ENCODE assay signal across 11 mouse cellular contexts in the genomic region with DNA sequence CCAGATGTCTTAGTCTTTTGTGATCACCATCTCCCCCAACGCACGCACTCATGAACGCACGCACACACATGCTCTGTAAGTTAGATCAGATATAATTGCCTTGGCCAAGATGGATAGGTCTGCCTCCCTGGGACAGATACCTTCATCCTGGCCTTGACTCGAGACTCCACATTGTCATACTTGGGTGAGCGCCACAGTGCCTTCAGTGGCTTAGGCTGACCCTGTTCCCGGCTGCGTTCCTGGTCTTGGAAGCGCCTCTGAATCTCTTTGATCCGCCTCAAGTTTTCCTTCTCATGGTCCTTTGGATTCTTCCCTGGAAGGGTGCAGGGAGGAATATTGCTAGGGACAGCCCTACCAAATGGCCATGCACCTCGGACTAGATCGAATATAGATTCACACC. TPM values are rescaled to one million over a fixed set of nuclear protein-coding genes. Genes with fewer than 3 reads are reported as not detected.
A peak's percentile ranks its signal among the peaks of the same experiment; 100 is the strongest.
DNase-seq lines count a peak whose midpoint lies in the region; ATAC-seq and TF ChIP-seq lines count a peak whose summit lies in the region.
"Had no signal": no experiment of that assay in that cellular context is flagged by ENCODE, and none has a peak within 500 bp of the region (broad histone marks: within the 10 kb centered on the region; RNA-seq: fewer than 3 reads in every experiment).

No protein-coding gene starts in this region.

- peaks cover 9% of the 10 kb centered on the region for H3K4me1 ChIP-seq in forebrain, embryonic 11.5 days (replicated peaks; ENCODE audit: control insufficient read depth, insufficient read depth, low read length)
- peaks cover 5% of the 10 kb centered on the region for H3K4me1 ChIP-seq in forebrain, postnatal 0 days (ENCODE audit: insufficient read depth)
- H3K4me1 ChIP-seq in megakaryocyte, embryonic 14.5 days: peaks cover 70% of the 10 kb centered on the region
- peaks cover 37% of the 10 kb centered on the region for H3K4me1 ChIP-seq in hindbrain, embryonic 10.5 days (replicated peaks)

- 84% methylated on average over 12 of the region's 12 CpGs for WGBS in forebrain, embryonic 11.5 days
- WGBS in forebrain, postnatal 0 days: 77% methylated on average over 12 of the region's 12 CpGs
- 80% methylated on average over 12 of the region's 12 CpGs for WGBS in hindbrain, embryonic 10.5 days

- H3ac ChIP-seq in myocyte (ENCODE audit: control insufficient read depth, insufficient read length): no peak overlapping the region

- peaks cover 6% of the 10 kb centered on the region; the same call in 1 of the 2 replicates for H3K36me3 ChIP-seq in forebrain, embryonic 11.5 days (ENCODE audit: control insufficient read depth, insufficient read depth, low read length)
- H3K36me3 ChIP-seq in forebrain, postnatal 0 days (ENCODE audit: insufficient read depth): peaks cover 12% of the 10 kb centered on the region
- H3K36me3 ChIP-seq in megakaryocyte, embryonic 14.5 days (replicated peaks; ENCODE audit: low read length): peaks cover 31% of the 10 kb centered on the region
- H3K36me3 ChIP-seq in hindbrain, embryonic 10.5 days: peaks cover 34% of the 10 kb centered on the region
- no peaks in the 10 kb centered on the region for H3K36me3 ChIP-seq in myocyte (ENCODE audit: control insufficient read depth, insufficient read depth)

- H3K4me3 ChIP-seq in forebrain, embryonic 11.5 days (ENCODE audit: low read depth, low read length): peak overlapping the region; percentile 70
- H3K4me3 ChIP-seq in forebrain, postnatal 0 days (ENCODE audit: low read depth, low read length): no peak overlapping the region
- H3K4me3 ChIP-seq in megakaryocyte, embryonic 14.5 days (replicated peaks): peak overlapping the region; percentile 73
- peak overlapping the region; percentile 86 for H3K4me3 ChIP-seq in hindbrain, embryonic 10.5 days
- peak overlapping the region; percentile 54 for H3K4me3 ChIP-seq in myocyte

- DNase-seq in forebrain, embryonic 11.5 days (ENCODE audit: low spot score): no peak
- no peak for DNase-seq in forebrain, postnatal 0 days
- no peak for DNase-seq in hindbrain, embryonic 10.5 days (ENCODE audit: low spot score)
- DNase-seq in Muller cell, postnatal 12 days (ENCODE audit: inconsistent ontology term): no peak
- DNase-seq in urinary bladder, postnatal 14 days (ENCODE audit: low spot score): no peak
- DNase-seq: kidney, postnatal 14 days had no signal

- peak overlapping the region; percentile 85 for H3K4me2 ChIP-seq in forebrain, embryonic 11.5 days (ENCODE audit: low read depth, low read length, severe bottlenecking)
- no peak overlapping the region for H3K4me2 ChIP-seq in forebrain, postnatal 0 days (ENCODE audit: low read depth)
- H3K4me2 ChIP-seq in myocyte (ENCODE audit: low read depth): peak overlapping the region; percentile 81

- TF ChIP-seq POLR2A in myocyte (IDR thresholded peaks at IDR 0.05; ENCODE audit: insufficient read length, low read depth): no peak

- ATAC-seq in forebrain, embryonic 11.5 days (replicated peaks; ENCODE audit: low FRiP score): no peak
- no peak for ATAC-seq in forebrain, postnatal 0 days
- ATAC-seq in megakaryocyte, adult 5-6 weeks (ENCODE audit: poor library complexity, severe bottlenecking): no peak

- TF ChIP-seq CTCF in forebrain, postnatal 0 days (IDR thresholded peaks at IDR 0.05; ENCODE audit: low read depth): no peak

- no peak overlapping the region for H3K27ac ChIP-seq in forebrain, embryonic 11.5 days (ENCODE audit: low read depth, low read length)
- H3K27ac ChIP-seq in forebrain, postnatal 0 days (ENCODE audit: low read depth, low read length): no peak overlapping the region
- peak overlapping the region; percentile 94; the same call in 1 of the 2 replicates for H3K27ac ChIP-seq in hindbrain, embryonic 10.5 days
- H3K27ac ChIP-seq: liver, embryonic 14.5 days had no signal

- peaks cover 8% of the 10 kb centered on the region for H3K79me2 ChIP-seq in myocyte (ENCODE audit: control insufficient read depth, insufficient read depth)

- H3K9ac ChIP-seq in forebrain, embryonic 11.5 days (ENCODE audit: low read length): peak overlapping the region; percentile 79; the same call in 1 of the 2 replicates
- H3K9ac ChIP-seq in forebrain, postnatal 0 days: no peak overlapping the region
- H3K9ac ChIP-seq: liver, embryonic 14.5 days had no signal

- no peaks in the 10 kb centered on the region for H3K9me3 ChIP-seq in forebrain, embryonic 11.5 days (ENCODE audit: control insufficient read depth, low read length)
- H3K9me3 ChIP-seq in forebrain, postnatal 0 days (ENCODE audit: low read length): no peaks in the 10 kb centered on the region
- H3K9me3 ChIP-seq in megakaryocyte, embryonic 14.5 days: no peaks in the 10 kb centered on the region
- no peaks in the 10 kb centered on the region for H3K9me3 ChIP-seq in hindbrain, embryonic 10.5 days

- H3K27me3 ChIP-seq in forebrain, embryonic 11.5 days (ENCODE audit: control insufficient read depth, insufficient read depth, low read length): no peaks in the 10 kb centered on the region
- H3K27me3 ChIP-seq in forebrain, postnatal 0 days (ENCODE audit: insufficient read depth, low read length): no peaks in the 10 kb centered on the region
- no peaks in the 10 kb centered on the region for H3K27me3 ChIP-seq in megakaryocyte, embryonic 14.5 days (replicated peaks)
- no peaks in the 10 kb centered on the region for H3K27me3 ChIP-seq in hindbrain, embryonic 10.5 days (ENCODE audit: insufficient read depth, poor library complexity, severe bottlenecking)
- H3K27me3 ChIP-seq in myocyte (ENCODE audit: control insufficient read depth, insufficient read depth, insufficient read length): no peaks in the 10 kb centered on the region

TF ChIP-seq in myocyte, 11 proteins besides CTCF, POLR2A, EP300 and RAD21 (continues in another document):
- TF ChIP-seq MYOG (IDR thresholded peaks at IDR 0.05; ENCODE audit: control insufficient read depth in 1 of 3, insufficient read depth in 1 of 3, insufficient read length in 2 of 3, low read depth in 2 of 3): no peak
- TF ChIP-seq USF1 (IDR thresholded peaks at IDR 0.05; ENCODE audit: low read depth): no peak
- TF ChIP-seq TCF12 (IDR thresholded peaks at IDR 0.05; ENCODE audit: insufficient read depth, poor library complexity, severe bottlenecking): no peak
- TF ChIP-seq E2F4 (IDR thresholded peaks at IDR 0.05; ENCODE audit: insufficient read depth): no peak
- TF ChIP-seq POLR2AphosphoS2 (IDR thresholded peaks at IDR 0.05; ENCODE audit: insufficient read length, low read depth): no peak

RNA-seq across cellular contexts. Expression of a gene that starts 1.0 kb away (rescaled TPM):
- polyA plus RNA-seq in forebrain, embryonic 11.5 days (2014; fragmentation: Nextera tagmentation; extraction: Ambion mirVana): 0.36 TPM in 1 of 2 replicates, not detected in the other
- total RNA-seq in forebrain, postnatal 0 days (2014; rRNA removed): 0.23 TPM in 1 of 2 replicates, not detected in the other
- polyA plus RNA-seq in forebrain, postnatal 0 days (2015; fragmentation: Nextera tagmentation; extraction: Ambion mirVana): 0.21 and 0.31 TPM in 2 replicates
- not detected in 2 replicates for polyA plus RNA-seq in megakaryocyte, embryonic 14.5 days (2012; ENCODE audit: insufficient read depth, low replicate concordance)
- not detected in 2 replicates for total RNA-seq in megakaryocyte, adult 5-6 weeks (2015)
- total RNA-seq in megakaryocyte, adult 5-6 weeks (2017): not detected in 2 replicates
- polyA plus RNA-seq in hindbrain, embryonic 10.5 days (2016; fragmentation: Nextera tagmentation; extraction: Ambion mirVana): 0.14 TPM in 1 of 2 replicates, not detected in the other
- 0.08 TPM for polyA plus RNA-seq in myocyte (2012; fragmentation: generic; extraction: Trizol)
- polyA plus RNA-seq: liver, embryonic 14.5 days; stomach, embryonic 16.5 days had no signal

RNA-seq across cellular contexts. Expression of a gene that starts 1.6 kb away (rescaled TPM):
- polyA plus RNA-seq in forebrain, embryonic 11.5 days (2014; fragmentation: Nextera tagmentation; extraction: Ambion mirVana): 43.0 and 44.4 TPM in 2 replicates
- 10.3 and 10.9 TPM in 2 replicates for total RNA-seq in forebrain, postnatal 0 days (2014; rRNA removed)
- polyA plus RNA-seq in forebrain, postnatal 0 days (2015; fragmentation: Nextera tagmentation; extraction: Ambion mirVana): 15.2 and 16.8 TPM in 2 replicates
- 22.7 and 26.1 TPM in 2 replicates for polyA plus RNA-seq in megakaryocyte, embryonic 14.5 days (2012; ENCODE audit: insufficient read depth, low replicate concordance)
- 5.9 and 7.5 TPM in 2 replicates for total RNA-seq in megakaryocyte, adult 5-6 weeks (2015)
- 5.3 and 5.6 TPM in 2 replicates for total RNA-seq in megakaryocyte, adult 5-6 weeks (2017)
- 40.7 and 44.6 TPM in 2 replicates for polyA plus RNA-seq in hindbrain, embryonic 10.5 days (2016; fragmentation: Nextera tagmentation; extraction: Ambion mirVana)
- 21.6 TPM for polyA plus RNA-seq in myocyte (2012; fragmentation: generic; extraction: Trizol)

RNA-seq across cellular contexts. Expression of a gene that starts 5.5 kb away (rescaled TPM):
- polyA plus RNA-seq in forebrain, embryonic 11.5 days (2014; fragmentation: Nextera tagmentation; extraction: Ambion mirVana): 24.9 and 25.1 TPM in 2 replicates
- total RNA-seq in forebrain, postnatal 0 days (2014; rRNA removed): 59.3 and 71.1 TPM in 2 replicates
- polyA plus RNA-seq in forebrain, postnatal 0 days (2015; fragmentation: Nextera tagmentation; extraction: Ambion mirVana): 63.8 and 72.5 TPM in 2 replicates
- polyA plus RNA-seq in megakaryocyte, embryonic 14.5 days (2012; ENCODE audit: insufficient read depth, low replicate concordance): 7.8 and 19.1 TPM in 2 replicates
- 6.6 and 7.7 TPM in 2 replicates for total RNA-seq in megakaryocyte, adult 5-6 weeks (2015)
- total RNA-seq in megakaryocyte, adult 5-6 weeks (2017): 9.1 and 22.2 TPM in 2 replicates
- 23.3 and 32.2 TPM in 2 replicates for polyA plus RNA-seq in hindbrain, embryonic 10.5 days (2016; fragmentation: Nextera tagmentation; extraction: Ambion mirVana)
- 32.1 TPM for polyA plus RNA-seq in myocyte (2012; fragmentation: generic; extraction: Trizol)

RNA-seq across cellular contexts. Expression of a gene that starts 5.5 kb away (rescaled TPM):
- 76.9 and 83.6 TPM in 2 replicates for polyA plus RNA-seq in forebrain, embryonic 11.5 days (2014; fragmentation: Nextera tagmentation; extraction: Ambion mirVana)
- total RNA-seq in forebrain, postnatal 0 days (2014; rRNA removed): 24.1 and 35.0 TPM in 2 replicates
- 90.0 and 95.7 TPM in 2 replicates for polyA plus RNA-seq in forebrain, postnatal 0 days (2015; fragmentation: Nextera tagmentation; extraction: Ambion mirVana)
- polyA plus RNA-seq in megakaryocyte, embryonic 14.5 days (2012; ENCODE audit: insufficient read depth, low replicate concordance): 26.9 and 57.9 TPM in 2 replicates
- total RNA-seq in megakaryocyte, adult 5-6 weeks (2015): 20.4 and 28.0 TPM in 2 replicates
- 10.6 and 12.3 TPM in 2 replicates for total RNA-seq in megakaryocyte, adult 5-6 weeks (2017)
- 81.3 and 92.6 TPM in 2 replicates for polyA plus RNA-seq in hindbrain, embryonic 10.5 days (2016; fragmentation: Nextera tagmentation; extraction: Ambion mirVana)
- polyA plus RNA-seq in myocyte (2012; fragmentation: generic; extraction: Trizol): 20.4 TPM

RNA-seq across cellular contexts. Expression of a gene that starts 20.4 kb away (rescaled TPM):
- polyA plus RNA-seq in forebrain, embryonic 11.5 days (2014; fragmentation: Nextera tagmentation; extraction: Ambion mirVana): 1.8 and 2.0 TPM in 2 replicates
- 4.4 and 5.6 TPM in 2 replicates for total RNA-seq in forebrain, postnatal 0 days (2014; rRNA removed)
- 21.5 and 28.0 TPM in 2 replicates for polyA plus RNA-seq in forebrain, postnatal 0 days (2015; fragmentation: Nextera tagmentation; extraction: Ambion mirVana)
- 22.9 and 31.4 TPM in 2 replicates for polyA plus RNA-seq in megakaryocyte, embryonic 14.5 days (2012; ENCODE audit: insufficient read depth, low replicate concordance)
- total RNA-seq in megakaryocyte, adult 5-6 weeks (2015): 0.67 and 1.6 TPM in 2 replicates
- total RNA-seq in megakaryocyte, adult 5-6 weeks (2017): 0.70 and 1.3 TPM in 2 replicates
- 2.1 and 4.9 TPM in 2 replicates for polyA plus RNA-seq in hindbrain, embryonic 10.5 days (2016; fragmentation: Nextera tagmentation; extraction: Ambion mirVana)
- 0.23 TPM for polyA plus RNA-seq in myocyte (2012; fragmentation: generic; extraction: Trizol)
